Mouse (Mus musculus): ENCODE measurements around the gene 2510039O18Rik.

2510039O18Rik gene

DNA sequence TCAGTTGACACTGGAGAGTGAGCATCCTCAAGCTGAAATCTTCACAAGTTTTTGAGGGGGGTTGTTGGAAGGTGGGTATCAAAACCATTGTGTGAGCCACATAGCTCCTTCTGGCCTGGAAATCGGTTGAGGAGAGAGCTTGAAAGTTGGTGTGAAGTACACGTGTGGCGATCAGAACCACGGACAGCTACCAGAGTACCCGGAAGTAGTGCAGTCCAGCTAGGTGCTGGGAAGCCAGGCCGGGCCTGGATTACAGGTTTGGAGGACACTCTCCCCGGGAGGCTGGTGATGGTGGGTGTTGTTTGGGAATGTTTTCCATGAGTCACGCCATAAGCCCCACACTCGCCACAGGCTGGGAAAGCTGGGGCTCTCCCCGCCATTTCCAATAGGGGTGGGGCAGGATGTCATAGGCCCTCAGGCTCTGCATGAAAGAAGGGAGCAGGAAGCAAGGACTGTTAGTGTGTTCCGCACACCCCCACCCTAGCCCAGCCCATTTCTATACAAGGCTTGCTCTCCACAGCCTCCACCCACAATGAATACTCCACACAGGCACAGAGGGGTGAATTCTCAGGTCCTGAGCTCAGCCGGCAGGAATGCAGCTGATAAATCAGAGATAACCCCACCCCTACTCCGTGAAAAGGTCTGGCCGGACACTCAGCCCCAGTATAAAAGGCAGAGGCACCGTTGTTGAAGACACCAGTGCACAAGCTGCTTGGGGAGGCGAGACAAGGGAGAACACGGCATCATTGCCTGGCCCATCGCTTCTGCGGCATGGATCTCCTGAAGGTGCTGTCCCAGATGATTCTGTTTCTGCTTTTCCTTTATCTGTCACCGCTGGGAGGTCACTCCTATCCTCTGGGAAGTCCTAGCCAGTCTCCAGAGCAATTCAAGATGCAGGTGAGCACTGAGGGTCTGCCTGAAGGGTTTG is 44.8 kb downstream of the 2510039O18Rik start, which contains the start of gene Nppb:
Gene Nppb, plus strand, starts transcription at position 584 of the 928 bp plus-strand sequence.
- DNase-seq (ENCODE audit: low spot score in 2 of 2): no peak

DNA sequence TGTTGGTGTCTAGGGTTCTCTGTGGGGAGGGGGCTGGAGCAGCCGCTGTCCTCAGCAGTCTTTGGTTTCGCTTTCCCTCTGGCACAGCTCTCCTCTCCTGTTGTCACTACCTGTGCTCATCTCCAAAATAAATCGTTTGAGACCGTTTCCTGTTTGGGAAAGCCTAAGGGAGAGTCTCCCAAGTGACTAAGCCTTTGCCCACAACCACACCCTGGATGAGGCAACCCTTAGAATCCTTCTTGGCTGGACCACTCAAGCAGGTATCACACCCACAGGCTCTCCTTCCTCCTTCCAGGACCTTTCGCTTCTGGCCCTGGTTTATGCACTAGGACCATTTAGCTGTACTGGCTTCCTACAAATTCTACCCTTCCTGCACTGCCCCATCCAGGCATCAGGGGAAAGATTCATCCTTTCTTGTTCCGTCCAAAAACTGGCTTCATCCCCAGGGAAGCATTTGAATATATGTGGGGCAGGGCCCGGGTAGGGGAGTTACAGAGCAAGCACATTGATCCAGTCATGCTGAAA is 52.9 kb downstream of the 2510039O18Rik start:
- DNase-seq (ENCODE audit: low spot score in 2 of 2): no peak

DNA sequence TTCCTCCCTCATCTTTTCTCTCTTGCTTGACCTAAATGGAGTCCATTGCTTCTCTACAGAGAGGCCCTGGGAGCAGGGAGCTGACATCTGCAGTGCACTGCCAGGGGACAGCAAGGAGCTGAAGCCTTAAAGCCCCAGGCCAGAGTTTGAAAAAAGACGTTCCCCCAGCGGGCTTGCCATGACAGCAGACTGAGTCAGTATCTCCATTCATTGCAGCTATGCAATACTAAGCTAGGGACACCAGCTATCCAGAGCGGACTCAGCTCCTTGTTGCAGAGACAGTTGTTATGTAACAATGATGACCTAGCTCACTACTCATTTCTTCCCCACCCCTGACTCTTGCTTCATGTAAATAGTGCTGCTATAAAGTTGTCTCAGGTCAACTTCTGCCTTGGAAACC is 54.6 kb downstream of the 2510039O18Rik start:
- no peak for DNase-seq (ENCODE audit: low spot score in 2 of 2)

Measured in right cerebral cortex, postnatal 36 days (tissue).